Mouse (Mus musculus) hindbrain, embryonic 10.5 days (tissue): ENCODE measurements at regions not wholly inside any gene's neighbourhood (a gene's known extent, or its start where the extent isn't known, plus 50 kb on each side); places are given as distances from the start of the nearest gene placed in this dataset.

ENCODE experiments used
- DNase-seq: peaks from one replicate; pipeline ENCODE4 v3.0.0-alpha.2; 2017; ENCODE audit warnings: low spot score
- H3K27ac ChIP-seq: fragments of 300-500 bp; sonication (generic); 2 replicates; pipeline ENCODE4 v1.5.1; 2016; ENCODE audit warnings: mild to moderate bottlenecking, moderate library complexity
- H3K27me3 ChIP-seq: fragments of 300-500 bp; sonication (generic); 2 replicates; pipeline ENCODE4 v1.6.1; 2016; ENCODE audit warnings: mild to moderate bottlenecking; ENCODE audit not compliant: poor library complexity, insufficient read depth, severe bottlenecking
- H3K36me3 ChIP-seq: fragments of 300-500 bp; sonication (generic); 2 replicates; pipeline ENCODE4 v1.6.1; 2016; ENCODE audit warnings: mild to moderate bottlenecking, moderate library complexity
- H3K4me1 ChIP-seq: fragments of 300-500 bp; sonication (generic); replicated peaks from 2 replicates; pipeline ENCODE4 v1.6.1; 2016; ENCODE audit warnings: mild to moderate bottlenecking
- H3K4me3 ChIP-seq: fragments of 300-500 bp; sonication (generic); 2 replicates; pipeline ENCODE4 v1.5.1; 2016; ENCODE audit warnings: mild to moderate bottlenecking, moderate library complexity
- H3K9me3 ChIP-seq: fragments of 300-500 bp; sonication (generic); 2 replicates; pipeline ENCODE4 v1.6.1; 2016; ENCODE audit warnings: mild to moderate bottlenecking, moderate library complexity
- WGBS: fragments of 180-500 bp; shearing (Covaris S2); methylation state at CpG from one replicate; pipeline ENCODE4 v1.1.7; 2016; 5-methylcytosine and 5-hydroxymethylcytosine counted together

- Histone ChIP-seq H3K36me3 (no peaks in the 10 kb centered on the region), H3K4me1 (no peaks in the 10 kb centered on the region), H3K27ac (no peak overlapping the region), H3K4me3 (no peak overlapping the region), H3K9me3 (no peaks in the 10 kb centered on the region), H3K27me3 (no peaks in the 10 kb centered on the region)
- DNase-seq = no peak
- WGBS = 83% methylated on average over 5 of the region's 5 CpGs
Observed at GRCm38 (mm10) chr7:40829526-40829925, 68.6 kb upstream of the Vstm2b start.

- DNase-seq = no peak
- Histone ChIP-seq H3K27ac (no peak overlapping the region), H3K9me3 (no peaks in the 10 kb centered on the region), H3K4me1 (no peaks in the 10 kb centered on the region), H3K27me3 (no peaks in the 10 kb centered on the region), H3K36me3 (no peaks in the 10 kb centered on the region), H3K4me3 (no peak overlapping the region)
- 89% methylated on average over 4 of the region's 4 CpGs for WGBS
Observed at GRCm38 (mm10) chr7:40831583-40831982, 66.5 kb upstream of the Vstm2b start.

GRCm38 (mm10) chr7:40842344-40842992 is 55.7 kb upstream of the Vstm2b start:
- Histone ChIP-seq H3K4me3 (no peak overlapping the region), H3K36me3 (no peaks in the 10 kb centered on the region), H3K27me3 (no peaks in the 10 kb centered on the region), H3K9me3 (no peaks in the 10 kb centered on the region), H3K27ac (no peak overlapping the region), H3K4me1 (no peaks in the 10 kb centered on the region)
- no peak for DNase-seq
- 91% methylated on average over 8 of the region's 8 CpGs for WGBS

- no peak overlapping the region for H3K4me3 ChIP-seq
- 83% methylated on average over 6 of the region's 6 CpGs for WGBS
- H3K9me3 ChIP-seq = no peaks in the 10 kb centered on the region
- DNase-seq = no peak
- H3K36me3 ChIP-seq = no peaks in the 10 kb centered on the region
- H3K27me3 ChIP-seq = no peaks in the 10 kb centered on the region
- H3K4me1 ChIP-seq = no peaks in the 10 kb centered on the region
- no peak overlapping the region for H3K27ac ChIP-seq
Observed at GRCm38 (mm10) chr7:40846512-40846911, 51.6 kb upstream of the Vstm2b start.
